Mouse (Mus musculus) heart, adult 2 months (tissue): ENCODE measurements around the gene Stmnd1.

ENCODE experiments used
- CTCF ChIP-seq: fragments of 200-600 bp; IDR thresholded peaks from 2 replicates; pipeline ENCODE4 v1.8.1; 2022; ENCODE audit warnings: antibody characterized with exemption, mild to moderate bottlenecking, moderate library complexity
- EP300 ChIP-seq: fragments of 200-500 bp; IDR thresholded peaks from 2 replicates; pipeline ENCODE4 v1.6.1; 2011; ENCODE audit warnings: low read depth, low read length, control low read depth; ENCODE audit not compliant: insufficient read depth
- POLR2A ChIP-seq: fragments of 200-500 bp; IDR thresholded peaks from 2 replicates; pipeline ENCODE4 v1.6.1; 2011; ENCODE audit warnings: mild to moderate bottlenecking, low read depth, low read length, control low read depth; ENCODE audit not compliant: insufficient read depth

DNA sequence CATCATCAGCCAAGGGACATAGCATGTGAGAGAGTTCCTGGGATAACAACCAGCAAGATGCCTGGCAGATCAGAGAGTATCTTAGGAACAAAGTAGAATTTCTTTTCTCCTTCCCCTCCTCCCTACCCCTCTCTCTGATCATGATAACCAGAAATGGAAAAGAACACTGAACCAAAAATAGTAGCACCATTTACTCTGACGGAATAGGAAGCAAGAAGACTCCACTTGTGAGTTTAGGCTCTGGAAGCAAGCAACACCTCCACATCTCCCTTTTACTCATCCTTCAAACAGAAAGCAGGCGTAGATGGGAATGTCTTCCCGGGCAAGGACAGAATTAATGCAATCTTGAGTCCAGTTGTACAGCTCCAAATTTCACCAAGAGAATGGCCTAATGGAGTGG lies 19.8 kb upstream of the Stmnd1 start:
- TF ChIP-seq EP300, result no peak
- no peak for TF ChIP-seq CTCF
- no peak for TF ChIP-seq POLR2A
